Mouse (Mus musculus): ENCODE measurements around the gene Fez2.

The Fez2 gene

GRCm38 (mm10) chr17:78364555-78365302, 53.2 kb downstream of the Fez2 start:
- DNase-seq: peak in 1 of 2 experiments; percentile 2

- DNase-seq: peak; percentile 48 to 59
Measured at GRCm38 (mm10) chr17:78361939-78362728, 55.8 kb downstream of the Fez2 start.

GRCm38 (mm10) chr17:78358251-78358726, 59.7 kb downstream of the Fez2 start:
- no peak for DNase-seq

GRCm38 (mm10) chr17:78357753-78358152, 60.2 kb downstream of the Fez2 start:
- no peak for DNase-seq

- no peak for DNase-seq
Measured at GRCm38 (mm10) chr17:78355611-78356010, 62.3 kb downstream of the Fez2 start.

- no peak for DNase-seq
Measured at GRCm38 (mm10) chr17:78354871-78355270, 63.1 kb downstream of the Fez2 start.

- DNase-seq: no peak
Measured at GRCm38 (mm10) chr17:78354411-78354810, 63.5 kb downstream of the Fez2 start.

- no peak for DNase-seq
Measured at GRCm38 (mm10) chr17:78352500-78352855, 65.5 kb downstream of the Fez2 start.

GRCm38 (mm10) chr17:78351676-78352499, 66.1 kb downstream of the Fez2 start:
- DNase-seq: no peak

- DNase-seq: no peak
Measured at GRCm38 (mm10) chr17:78347111-78347801, 70.7 kb downstream of the Fez2 start.

GRCm38 (mm10) chr17:78343688-78344087, 74.3 kb downstream of the Fez2 start:
- no peak for DNase-seq

GRCm38 (mm10) chr17:78335250-78335649, 82.7 kb downstream of the Fez2 start:
- DNase-seq: no peak

GRCm38 (mm10) chr17:78333275-78333674, 84.7 kb downstream of the Fez2 start:
- DNase-seq: no peak

- no peak for DNase-seq
Measured at GRCm38 (mm10) chr17:78331438-78331837, 86.5 kb downstream of the Fez2 start.

GRCm38 (mm10) chr17:78328287-78328686, 89.7 kb downstream of the Fez2 start:
- DNase-seq: no peak

GRCm38 (mm10) chr17:78327187-78327586, 90.8 kb downstream of the Fez2 start:
- no peak for DNase-seq

GRCm38 (mm10) chr17:78326381-78326780, 91.6 kb downstream of the Fez2 start:
- DNase-seq: peak in 1 of 2 experiments; percentile 14

GRCm38 (mm10) chr17:78325761-78326332, 92.1 kb downstream of the Fez2 start:
- DNase-seq: no peak

- DNase-seq: peak in 1 of 2 experiments; percentile 20
Measured at GRCm38 (mm10) chr17:78322369-78323335, 95.3 kb downstream of the Fez2 start.

- DNase-seq: peak; percentile 34 to 48
Measured at GRCm38 (mm10) chr17:78321216-78321835, 96.6 kb downstream of the Fez2 start.
